Mouse (Mus musculus) midbrain, embryonic 16.5 days (tissue): Measurements from ENCODE around the gene Crip1. TPM values are rescaled to one million over a fixed set of nuclear protein-coding genes. Genes with fewer than 3 reads are reported as not detected.

ENCODE experiments used
- ATAC-seq: fragments of 200-750 bp; cut with Nextera tagmentation; 2 replicates; pipeline ENCODE4 v1.8.0; 2017; ENCODE audit warnings: moderate TSS enrichment
- H3K27ac ChIP-seq: fragments of 300-500 bp; sonication (generic); 2 replicates; pipeline ENCODE4 v1.5.1; 2014; ENCODE audit warnings: mild to moderate bottlenecking, low read length, mixed read lengths
- H3K27me3 ChIP-seq: fragments of 300-500 bp; sonication (generic); 2 replicates; pipeline ENCODE4 v1.6.1; 2014; ENCODE audit warnings: low read depth, low read length, mixed read lengths; ENCODE audit not compliant: control insufficient read depth, insufficient read depth
- H3K36me3 ChIP-seq: fragments of 300-500 bp; sonication (generic); 2 replicates; pipeline ENCODE4 v1.6.1; 2014; ENCODE audit warnings: mild to moderate bottlenecking, low read length, moderate library complexity, mixed read lengths; ENCODE audit not compliant: control insufficient read depth, insufficient read depth
- H3K4me1 ChIP-seq: fragments of 300-500 bp; sonication (generic); 2 replicates; pipeline ENCODE4 v1.6.1; 2014; ENCODE audit warnings: mild to moderate bottlenecking, low read length, mixed read lengths; ENCODE audit not compliant: control insufficient read depth, insufficient read depth
- H3K4me2 ChIP-seq: fragments of 300-500 bp; sonication (generic); 2 replicates; pipeline ENCODE4 v1.6.1; 2014; ENCODE audit warnings: mild to moderate bottlenecking, low read length, mixed read lengths
- H3K4me3 ChIP-seq: fragments of 300-500 bp; sonication (generic); 2 replicates; pipeline ENCODE4 v1.5.1; 2014; ENCODE audit warnings: low read depth, mild to moderate bottlenecking, low read length, moderate library complexity, mixed read lengths
- H3K9ac ChIP-seq: fragments of 300-500 bp; sonication (generic); 2 replicates; pipeline ENCODE4 v1.6.1; 2014; ENCODE audit warnings: low read depth, low read length, mixed read lengths
- H3K9me3 ChIP-seq: fragments of 300-500 bp; sonication (generic); replicated peaks from 2 replicates; pipeline ENCODE4 v1.6.1; 2014; ENCODE audit warnings: mild to moderate bottlenecking, low read length, mixed read lengths; ENCODE audit not compliant: control insufficient read depth, poor library complexity, severe bottlenecking
- WGBS: fragments of 180-500 bp; shearing (Covaris S2); extraction: QIAGEN DNeasy Blood & Tissue Kit; methylation state at CpG from one replicate; pipeline ENCODE4 v1.1.7; 2014; 5-methylcytosine and 5-hydroxymethylcytosine counted together
- polyA plus RNA-seq: library from polyadenylated mRNA; unstranded; fragments of >200 nt; fragmentation: Nextera tagmentation; extraction: Ambion mirVana; gene quantifications from 2 replicates; pipeline ENCODE4 v1.2.1, GENCODE M21; 2015

Crip1 gene
- polyA plus RNA-seq, 1 experiment from 2014 or later, result 16.8 TPM

DNA sequence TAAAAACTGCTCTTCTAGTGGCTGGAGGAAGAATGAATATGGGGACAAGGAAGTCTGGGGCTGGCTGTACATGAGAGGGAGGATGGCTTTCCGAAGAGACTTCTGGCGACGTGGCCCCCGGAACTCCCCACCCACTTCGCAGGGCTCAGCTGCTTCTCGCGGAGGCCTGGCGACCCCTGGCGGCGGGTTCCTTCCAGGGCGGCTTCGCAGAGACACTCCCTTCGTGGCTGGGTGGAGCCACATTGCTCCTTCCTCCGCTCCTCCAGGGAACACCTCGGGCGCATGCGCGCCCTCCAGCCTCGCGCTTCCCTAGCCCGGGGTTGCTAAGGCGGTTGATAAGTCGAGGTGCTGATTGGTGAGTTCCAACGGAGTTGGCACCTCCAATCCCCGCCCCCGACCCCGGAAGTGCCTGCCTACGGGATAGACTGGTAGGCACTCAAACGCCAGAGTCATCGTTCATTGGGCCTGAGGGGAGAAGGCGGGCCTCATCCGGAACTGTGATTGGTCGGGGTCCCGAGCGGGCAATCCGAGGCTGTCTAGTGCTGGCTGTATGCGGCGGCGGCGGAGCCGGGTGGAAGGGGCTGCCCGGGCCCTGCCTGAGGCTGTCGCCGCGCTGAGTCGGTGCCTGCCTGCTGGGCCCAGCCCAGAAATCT is 9.9 kb downstream of the Crip1 start, which contains the start of gene Tedc1:
Gene Tedc1, plus strand, starts transcription at position 535 of the 653 bp plus-strand sequence.
- peaks cover 19% of the 10 kb centered on the region for H3K4me1 ChIP-seq
- H3K9me3 ChIP-seq, result no peaks in the 10 kb centered on the region
- H3K9ac ChIP-seq, result peak within 1 kb of the TSS; percentile 62
- H3K27me3 ChIP-seq, result peaks cover 8% of the 10 kb centered on the region
- H3K4me3 ChIP-seq, result peak within 1 kb of the TSS; percentile 63
- WGBS, result 0% methylated on average over 45 of the region's 46 CpGs
- peak within 1 kb of the TSS; percentile 92 for H3K4me2 ChIP-seq
- peak within 1 kb of the TSS; percentile 48 for H3K27ac ChIP-seq
- peak; percentile 96 for ATAC-seq
- no peaks in the 10 kb centered on the region for H3K36me3 ChIP-seq

DNA sequence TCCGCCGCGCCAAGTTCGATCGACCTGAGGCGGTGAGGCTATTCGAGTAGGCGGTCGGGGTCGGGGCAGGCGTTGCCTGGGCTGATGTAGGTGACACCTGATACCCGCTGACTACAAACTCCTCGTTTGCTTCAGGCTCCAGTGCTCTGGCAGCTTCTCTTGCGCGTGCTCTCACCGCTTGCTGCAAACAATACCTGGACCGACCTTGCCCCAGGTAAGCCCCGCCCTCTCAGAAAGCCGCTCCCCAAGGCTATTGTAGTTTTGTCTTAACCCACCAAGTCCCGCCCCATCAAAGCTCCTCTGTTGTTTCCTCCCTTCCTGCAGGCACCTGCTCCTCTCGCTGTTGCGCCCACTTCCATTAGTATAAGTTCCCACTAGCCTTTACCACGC is 10.4 kb downstream of the Crip1 start:
- peak overlapping the region; percentile 63 for H3K4me3 ChIP-seq
- no peaks in the 10 kb centered on the region for H3K36me3 ChIP-seq
- peaks cover 8% of the 10 kb centered on the region for H3K27me3 ChIP-seq
- no peaks in the 10 kb centered on the region for H3K9me3 ChIP-seq
- peak overlapping the region; percentile 92 for H3K4me2 ChIP-seq
- WGBS, result under 1% methylated on average over 23 of the region's 23 CpGs
- peaks cover 18% of the 10 kb centered on the region for H3K4me1 ChIP-seq
- no peak overlapping the region for H3K27ac ChIP-seq
- no peak for ATAC-seq
- H3K9ac ChIP-seq, result peak overlapping the region; percentile 43; the same call in 1 of the 2 replicates

DNA sequence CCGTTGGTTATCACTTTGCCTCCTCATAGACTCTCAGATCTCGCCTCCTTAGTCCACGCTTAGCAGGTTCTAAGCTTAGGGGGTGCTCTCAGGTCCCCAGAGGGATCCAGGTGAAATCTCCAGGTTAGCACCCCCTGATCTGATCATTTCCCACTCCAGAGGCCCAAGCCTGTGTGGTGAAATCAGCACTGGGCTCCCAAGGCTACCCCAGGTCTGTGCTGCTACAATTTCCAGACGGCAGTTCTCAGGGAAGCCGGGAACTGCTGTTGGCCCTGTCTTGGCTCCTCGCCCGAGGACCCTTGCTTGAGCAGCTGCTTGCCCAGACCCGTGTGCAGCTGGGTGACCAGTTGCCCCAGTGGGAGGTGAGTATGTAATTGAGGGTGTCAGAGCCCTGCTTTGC is 10.9 kb downstream of the Crip1 start:
- Histone ChIP-seq H3K36me3 (no peaks in the 10 kb centered on the region), H3K4me2 (peak overlapping the region; percentile 92), H3K9ac (0 out of 2 replicates have a peak overlapping the region, but pooled peaks have one; percentile 43), H3K4me1 (peaks cover 13% of the 10 kb centered on the region), H3K4me3 (peak overlapping the region; percentile 63), H3K27ac (no peak overlapping the region), H3K9me3 (no peaks in the 10 kb centered on the region), H3K27me3 (peaks cover 8% of the 10 kb centered on the region)
- 32% methylated on average over 8 of the region's 8 CpGs for WGBS
- no peak for ATAC-seq

DNA sequence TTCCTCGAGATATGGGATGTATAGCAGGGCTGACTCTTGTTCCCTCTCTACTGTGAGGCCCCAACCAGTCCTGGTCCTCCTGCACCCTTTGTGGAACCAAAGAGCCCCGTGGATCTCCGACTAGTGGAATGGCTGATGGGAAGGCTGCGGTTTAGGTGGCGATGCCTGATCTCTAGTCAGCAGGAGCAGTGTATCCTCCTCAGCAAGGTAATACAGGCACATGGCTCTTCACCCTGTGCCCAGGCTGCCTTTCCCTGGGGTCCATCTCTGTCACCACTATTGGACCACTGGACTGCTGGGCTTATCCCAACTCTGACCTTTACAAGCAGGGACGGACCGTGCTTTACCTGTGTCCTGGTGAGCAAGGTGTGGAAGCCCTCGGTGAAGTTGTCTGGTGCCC is 11.4 kb downstream of the Crip1 start:
- H3K36me3 ChIP-seq, result no peaks in the 10 kb centered on the region
- WGBS, result 91% methylated on average over 8 of the region's 8 CpGs

DNA sequence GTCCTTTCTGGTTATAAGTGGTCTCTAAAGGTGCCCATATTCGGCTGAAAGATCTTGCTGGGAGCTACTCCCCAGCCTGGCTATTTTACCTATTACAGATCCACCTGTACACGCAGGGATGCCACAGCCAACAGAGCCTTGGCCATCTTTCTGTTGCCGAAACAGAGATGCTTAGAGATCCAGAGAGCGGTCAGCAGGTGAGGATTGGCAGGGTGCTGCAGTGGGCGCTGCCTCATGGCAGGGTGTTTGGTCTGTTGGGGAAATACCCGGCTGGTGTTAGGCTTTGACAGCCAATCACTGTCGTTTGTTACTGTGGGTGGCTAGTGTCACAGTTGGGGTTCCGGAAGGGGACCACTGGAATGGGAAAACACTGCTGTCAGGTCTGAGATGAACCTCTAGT is 11.9 kb downstream of the Crip1 start:
- no peak overlapping the region for H3K9ac ChIP-seq
- peaks cover 2% of the 10 kb centered on the region; the same call in 1 of the 2 replicates for H3K27me3 ChIP-seq
- 92% methylated on average over 8 of the region's 8 CpGs for WGBS
- H3K36me3 ChIP-seq, result no peaks in the 10 kb centered on the region
- peaks cover 12% of the 10 kb centered on the region for H3K4me1 ChIP-seq
- no peak overlapping the region for H3K27ac ChIP-seq
- H3K9me3 ChIP-seq, result no peaks in the 10 kb centered on the region
- no peak overlapping the region for H3K4me3 ChIP-seq
- no peak overlapping the region for H3K4me2 ChIP-seq
- no peak for ATAC-seq

More for the DNA sequence above, 11.4 kb downstream of the Crip1 start:
- peaks cover 12% of the 10 kb centered on the region for H3K4me1 ChIP-seq
- H3K27me3 ChIP-seq, result peaks cover 5% of the 10 kb centered on the region
- ATAC-seq, result no peak
- H3K9ac ChIP-seq, result no peak overlapping the region
- H3K4me3 ChIP-seq, result no peak overlapping the region
- no peaks in the 10 kb centered on the region for H3K9me3 ChIP-seq
- no peak overlapping the region for H3K27ac ChIP-seq
- no peak overlapping the region for H3K4me2 ChIP-seq

DNA sequence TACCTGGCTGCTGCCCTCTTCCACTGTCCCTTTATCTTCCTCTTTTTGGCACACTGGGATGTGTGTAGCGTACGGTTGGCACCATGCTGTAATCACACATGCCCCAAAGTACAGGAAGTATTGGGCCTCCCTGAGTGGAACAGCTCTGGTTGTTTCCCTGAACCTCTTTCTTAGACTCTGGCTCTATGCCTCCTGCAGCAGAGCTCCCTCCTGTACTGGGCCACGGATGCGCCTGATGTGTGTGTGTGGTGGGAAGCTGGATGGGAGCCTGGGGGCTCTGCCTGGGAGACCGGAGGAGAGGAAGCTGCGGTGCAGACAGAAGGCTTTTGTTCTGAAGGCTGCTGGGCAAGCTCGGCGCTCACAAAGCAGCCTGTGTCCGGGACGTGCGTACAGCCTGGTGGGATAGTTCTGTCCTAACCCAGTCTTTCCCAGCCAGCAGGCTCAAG is 17.5 kb downstream of the Crip1 start:
- Histone ChIP-seq H3K4me2 (no peak overlapping the region), H3K9ac (peak overlapping the region; percentile 22; the same call in 1 of the 2 replicates), H3K4me1 (no peaks in the 10 kb centered on the region), H3K27me3 (no peaks in the 10 kb centered on the region), H3K36me3 (no peaks in the 10 kb centered on the region), H3K27ac (peak overlapping the region; percentile 75), H3K9me3 (no peaks in the 10 kb centered on the region), H3K4me3 (no peak overlapping the region)
- WGBS, result 74% methylated on average over 11 of the region's 11 CpGs
- ATAC-seq, result peak; percentile 81

- no peak for ATAC-seq
- H3K27me3 ChIP-seq, result no peaks in the 10 kb centered on the region
- no peaks in the 10 kb centered on the region for H3K36me3 ChIP-seq
- WGBS, result 80% methylated on average over 9 of the region's 9 CpGs
- no peak overlapping the region for H3K4me3 ChIP-seq
- H3K4me1 ChIP-seq, result no peaks in the 10 kb centered on the region
- H3K9ac ChIP-seq, result no peak overlapping the region
- H3K9me3 ChIP-seq, result no peaks in the 10 kb centered on the region
- no peak overlapping the region for H3K4me2 ChIP-seq
- H3K27ac ChIP-seq, result no peak overlapping the region
Measured at GRCm38 (mm10) chr12:113168031-113168536, 22.0 kb downstream of the Crip1 start.

DNA sequence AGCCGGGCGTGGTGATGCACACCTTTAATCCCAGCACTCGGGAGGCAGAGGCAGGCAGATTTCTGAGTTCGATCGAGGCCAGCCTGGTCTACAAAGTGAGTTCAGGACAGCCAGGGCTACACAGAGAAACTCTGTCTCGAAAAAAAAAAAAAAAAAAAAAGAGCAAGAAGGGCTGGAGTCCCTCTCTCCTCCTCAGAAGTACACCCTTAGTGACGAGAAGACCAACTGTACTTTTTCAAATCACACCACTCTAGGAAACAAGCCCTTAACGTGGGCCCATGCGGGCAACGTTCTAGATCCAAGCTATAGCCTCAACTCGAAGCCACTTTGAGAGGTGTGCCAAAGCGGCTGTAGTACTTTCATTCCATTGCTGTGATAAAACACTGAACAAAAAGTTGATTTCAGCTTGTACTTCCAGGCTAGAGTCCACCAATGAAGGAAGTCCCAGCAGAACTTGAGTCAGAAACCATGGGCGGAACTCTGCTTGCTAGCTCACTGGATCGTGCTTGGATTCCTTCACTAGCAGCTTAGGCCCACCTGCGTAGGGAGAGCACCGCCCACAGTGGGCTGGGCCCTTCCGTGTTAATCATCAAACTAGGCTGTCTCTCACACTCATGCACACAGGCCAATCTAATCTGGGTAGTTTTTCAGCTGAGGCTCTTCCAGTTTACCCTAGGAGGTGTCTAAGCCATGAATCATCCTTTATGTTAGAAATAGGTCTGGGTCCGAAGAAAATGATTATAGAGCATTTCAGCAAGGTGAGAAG is 31.0 kb downstream of the Crip1 start:
- H3K27ac ChIP-seq, result no peak overlapping the region
- ATAC-seq, result no peak
- no peaks in the 10 kb centered on the region for H3K4me1 ChIP-seq
- H3K9ac ChIP-seq, result no peak overlapping the region
- no peak overlapping the region for H3K4me2 ChIP-seq
- 89% methylated on average over 18 of the region's 18 CpGs for WGBS
- no peaks in the 10 kb centered on the region for H3K27me3 ChIP-seq
- no peaks in the 10 kb centered on the region for H3K36me3 ChIP-seq
- no peak overlapping the region for H3K4me3 ChIP-seq
- H3K9me3 ChIP-seq, result no peaks in the 10 kb centered on the region

DNA sequence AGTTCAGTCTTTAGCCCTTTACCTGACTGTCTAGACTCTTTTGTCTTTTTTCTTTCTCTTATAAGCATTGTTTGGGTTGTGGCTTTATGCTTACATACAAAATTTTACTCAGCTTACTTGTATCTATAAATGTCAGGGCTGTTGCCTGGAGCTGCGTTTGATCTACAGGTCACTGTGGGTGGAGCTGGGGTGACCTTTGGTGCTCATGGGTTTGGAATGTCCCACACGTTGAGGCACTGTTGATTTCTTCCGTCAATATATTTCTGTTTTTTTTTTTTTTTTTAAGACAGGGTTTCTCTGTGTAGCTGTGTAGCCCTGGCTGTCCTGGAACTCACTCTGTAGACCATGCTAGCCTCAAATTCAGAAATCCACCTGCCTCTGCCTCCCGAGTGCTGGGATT is 34.9 kb downstream of the Crip1 start:
- H3K4me3 ChIP-seq, result no peak overlapping the region

More for the DNA sequence above, 34.9 kb downstream of the Crip1 start:
- H3K9ac ChIP-seq, result no peak overlapping the region
- no peaks in the 10 kb centered on the region for H3K9me3 ChIP-seq
- 75% methylated on average over 4 of the region's 4 CpGs for WGBS
- no peaks in the 10 kb centered on the region for H3K27me3 ChIP-seq
- no peak overlapping the region for H3K4me2 ChIP-seq
- no peak for ATAC-seq
- no peak overlapping the region for H3K27ac ChIP-seq
- no peaks in the 10 kb centered on the region for H3K4me1 ChIP-seq
- H3K36me3 ChIP-seq, result no peaks in the 10 kb centered on the region
